Mouse (Mus musculus): ENCODE data around the gene Uimc1.
"Not testable (repeated sequence)": the region's sequence is repeated elsewhere in the genome, so short reads cannot be mapped to it uniquely, and the experiment has no call there.

Uimc1 gene

DNA sequence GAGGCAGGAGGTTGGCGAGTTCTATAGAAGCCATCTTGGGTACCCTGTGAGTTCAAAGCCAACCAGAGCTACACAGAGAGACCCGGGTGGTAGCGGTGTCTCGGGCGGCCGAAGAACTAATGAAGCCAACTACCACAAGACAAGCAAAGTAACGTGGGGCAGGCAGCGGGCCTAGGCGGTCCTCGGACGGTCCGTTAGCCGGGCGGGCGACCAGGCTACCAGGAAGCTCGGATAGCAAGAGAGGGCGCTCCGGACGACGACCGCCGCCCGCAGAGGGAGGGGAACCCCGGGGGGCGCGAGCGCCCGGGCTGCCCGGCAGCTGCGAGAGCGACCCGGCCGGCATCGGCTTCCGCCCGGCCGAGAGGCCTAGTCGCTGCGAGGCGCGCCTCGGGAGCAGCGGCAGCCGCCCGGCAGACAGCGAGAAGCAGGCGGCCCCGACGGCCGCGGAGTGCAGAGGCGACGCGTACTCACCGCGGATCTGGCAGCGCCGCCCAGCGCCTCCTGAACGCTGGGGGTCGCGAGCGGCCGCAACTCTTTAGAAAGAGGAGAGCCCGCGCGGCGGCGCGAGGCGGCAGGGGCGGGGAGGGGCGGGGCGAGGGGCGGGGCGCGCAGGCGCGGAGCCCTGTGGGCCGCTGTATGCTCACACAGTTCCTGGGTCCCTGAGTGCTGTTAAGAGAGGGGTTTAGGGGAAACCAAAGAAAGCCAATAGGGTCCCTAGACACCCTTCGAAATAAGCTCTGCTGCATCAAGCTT is at the start of gene Uimc1:
Gene Uimc1 (minus strand): TSS at position 575 of the 753 bp plus-strand sequence.
- peak; percentile 73 to 75 for DNase-seq

DNA sequence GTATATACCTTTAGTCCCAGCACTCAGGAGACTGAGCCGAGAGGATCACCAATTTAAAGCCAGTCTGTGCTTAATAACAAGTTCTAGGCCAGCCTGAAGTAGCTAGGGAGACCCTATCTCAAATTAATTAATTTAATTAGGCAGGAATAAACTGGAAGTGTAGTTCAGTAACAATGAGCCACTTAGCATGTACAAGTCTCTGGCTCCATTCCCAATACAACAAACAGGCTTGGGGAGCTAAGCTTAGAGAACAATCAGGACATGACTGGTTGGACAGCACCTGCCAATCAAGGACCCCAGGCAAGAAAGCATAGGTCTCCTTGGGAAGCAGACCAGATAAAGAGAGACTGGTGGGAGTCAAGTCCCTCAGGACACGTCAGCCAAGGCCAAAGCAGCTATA is 40.2 kb upstream of the Uimc1 start:
- no peak for DNase-seq

GRCm38 (mm10) chr13:55135382-55135781 is 35.3 kb upstream of the Uimc1 start:
- DNase-seq = peak in 1 of 2 experiments; percentile 17

- DNase-seq = no peak
These were observed 33.3 kb upstream of the Uimc1 start, which contains the start of gene Gm17617 for GRCm38 (mm10) chr13:55133448-55133847. Gm17617 (minus strand) TSS chr13:55133548.

DNA sequence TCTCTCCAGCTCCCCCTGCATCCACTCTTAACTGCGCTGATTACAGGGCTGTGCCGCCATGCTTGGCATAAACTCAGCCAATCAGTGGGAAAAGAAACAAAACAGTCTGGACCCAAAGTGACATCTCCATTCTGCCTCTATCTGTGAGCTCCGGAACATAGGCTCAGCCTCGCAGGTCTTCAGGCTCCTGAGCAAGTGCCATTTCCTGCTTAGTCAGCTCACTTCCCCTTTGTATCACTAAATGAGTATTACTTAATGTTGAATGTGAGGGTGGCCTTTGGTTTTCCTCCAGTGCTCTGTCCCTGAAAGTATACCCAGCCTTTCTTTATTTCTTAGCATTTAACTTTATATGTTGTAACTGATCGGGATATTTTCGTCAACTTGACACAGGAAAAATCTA is 24.8 kb upstream of the Uimc1 start:
- no peak for DNase-seq

DNA sequence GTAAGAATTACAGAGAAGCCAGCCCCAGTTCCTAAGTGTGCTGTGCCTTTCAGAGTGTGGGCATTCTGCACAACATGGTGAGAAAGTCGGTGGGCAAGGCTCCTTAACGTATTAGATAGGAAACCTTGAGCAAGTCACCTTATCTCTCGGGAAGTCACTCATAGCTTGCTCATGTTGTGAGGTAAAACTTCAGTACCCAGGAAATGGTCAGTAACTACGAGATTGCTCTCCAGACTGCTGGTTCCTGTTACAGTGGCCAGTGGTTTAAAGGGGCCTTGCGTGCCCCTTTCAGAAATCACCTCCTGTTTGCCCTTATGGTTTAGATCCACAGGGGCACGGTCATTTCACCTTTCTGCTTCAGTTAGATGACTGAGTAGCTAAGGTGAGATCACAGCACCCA is 14.3 kb upstream of the Uimc1 start:
- no peak for DNase-seq

DNA sequence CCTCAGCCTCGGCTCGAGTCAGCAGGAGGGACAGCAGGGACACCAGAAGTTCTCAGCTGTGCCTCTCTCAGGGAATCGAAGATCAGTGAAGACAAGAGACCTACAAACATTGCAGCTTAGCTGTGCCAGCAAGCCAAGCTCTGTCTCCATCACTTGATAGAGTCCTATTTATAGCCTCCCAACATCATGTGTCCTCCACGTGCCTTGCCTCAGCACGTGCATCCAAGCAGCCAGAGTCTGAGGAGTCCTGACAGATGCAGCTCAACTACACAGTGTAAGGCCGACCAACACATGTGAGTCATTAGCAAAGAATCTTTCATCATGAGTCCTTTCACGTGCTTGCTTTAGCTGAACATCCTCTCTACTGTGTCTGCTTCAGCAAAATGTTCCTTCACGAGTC is 7.6 kb upstream of the Uimc1 start:
- no peak for DNase-seq

GRCm38 (mm10) chr13:55107116-55107515 is 7.0 kb upstream of the Uimc1 start:
- no peak for DNase-seq

DNA sequence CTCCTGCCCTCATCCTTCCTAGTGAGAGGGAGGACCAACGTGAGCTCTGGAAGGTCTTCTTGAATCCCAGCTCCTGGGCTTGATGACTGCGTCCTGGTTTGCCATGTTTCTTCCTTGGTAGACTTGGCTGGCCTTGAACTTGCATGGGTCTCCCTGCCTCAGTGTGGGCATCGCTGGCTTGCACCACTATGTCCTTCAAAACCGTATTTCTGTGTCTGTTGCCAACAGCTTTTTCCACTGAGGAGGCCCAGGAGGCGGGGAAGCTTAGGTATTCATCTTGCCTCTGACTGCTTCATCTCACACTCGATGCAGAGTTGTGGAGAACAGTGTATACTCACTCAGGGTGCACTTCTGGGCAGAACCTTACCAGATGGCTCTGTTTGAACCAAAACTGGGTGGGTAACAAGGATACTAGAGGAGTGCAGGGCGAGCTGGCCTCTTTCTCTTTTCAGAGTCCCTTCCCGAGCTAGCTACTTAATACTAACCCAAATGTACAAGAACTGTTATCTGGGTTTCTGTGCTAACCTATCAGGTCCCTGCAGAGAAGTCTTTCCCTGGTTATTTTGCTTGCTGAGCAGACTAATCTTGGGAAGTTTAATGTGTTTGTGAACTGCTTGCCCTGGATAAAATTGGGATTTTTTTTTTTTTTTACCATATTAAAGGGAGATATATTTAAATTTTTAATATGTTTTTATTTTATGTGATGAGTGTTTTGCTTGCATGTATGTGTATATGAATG is 6.0 kb upstream of the Uimc1 start:
- DNase-seq = peak; percentile 12 to 16

DNA sequence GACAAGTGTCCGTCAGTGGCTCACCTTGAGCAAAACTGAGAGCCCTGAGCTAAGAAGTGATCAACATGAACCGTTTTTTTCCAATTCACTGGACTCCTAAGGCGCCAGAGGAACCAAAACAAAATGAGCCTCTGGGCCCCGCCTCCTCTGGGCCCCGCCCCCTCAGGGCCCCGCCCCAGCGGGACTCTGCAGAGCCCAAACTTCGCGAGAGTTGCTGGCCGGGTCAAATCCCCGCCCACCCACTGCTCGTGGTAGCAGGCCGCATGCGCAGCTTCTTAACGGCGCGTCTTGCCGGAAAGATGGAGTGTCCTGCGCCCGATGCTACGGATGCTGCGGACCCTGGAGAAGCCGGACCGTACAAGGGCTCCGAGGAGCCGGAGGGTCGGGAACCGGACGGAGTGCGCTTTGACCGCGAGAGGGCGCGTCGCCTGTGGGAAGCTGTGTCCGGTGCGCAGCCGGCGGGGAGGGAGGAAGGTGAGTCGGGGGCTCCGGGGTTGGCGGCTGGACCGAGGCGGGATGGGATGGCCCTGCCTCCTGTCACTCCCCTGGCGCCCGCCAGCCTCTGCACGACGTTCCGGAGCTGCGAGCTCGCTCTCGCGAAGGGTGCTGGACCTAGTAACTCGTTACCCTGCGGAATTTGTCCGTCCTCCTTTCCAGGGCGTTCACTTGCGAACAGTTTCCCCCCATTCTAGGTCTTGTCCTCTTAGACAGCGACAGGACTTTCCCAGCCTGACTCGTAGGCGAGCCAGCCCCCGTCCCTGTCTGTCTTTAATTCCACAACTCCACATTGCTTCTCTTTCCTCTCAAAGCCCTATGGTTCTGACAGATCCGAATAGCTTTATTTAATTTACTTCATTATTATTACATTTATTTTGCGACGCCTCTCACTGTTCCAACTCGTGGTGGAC is 5.2 kb upstream of the Uimc1 start, which contains the start of gene Zfp346:
Gene Zfp346 (plus strand): TSS at position 267 of the 908 bp plus-strand sequence.
- peak; percentile 96 to 97 for DNase-seq

DNA sequence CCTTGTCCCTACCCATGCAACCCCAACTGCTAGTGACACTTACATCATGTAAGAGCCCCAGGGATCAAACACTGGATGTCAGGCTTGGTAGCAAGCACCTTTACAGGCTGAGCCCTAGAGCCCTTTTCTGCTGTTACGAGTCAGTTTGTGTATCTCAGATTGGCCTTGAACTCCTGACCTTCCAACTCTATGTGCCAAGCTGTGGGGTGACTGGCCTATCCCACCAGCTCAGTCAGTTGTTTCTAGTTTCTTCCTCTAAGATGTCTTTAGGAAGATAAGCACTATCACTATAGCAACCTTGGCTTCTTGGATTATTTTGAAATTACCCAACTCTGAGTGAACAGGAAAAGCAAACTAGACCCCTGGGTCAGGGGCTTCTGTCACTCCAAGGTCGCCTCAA is 3.3 kb upstream of the Uimc1 start:
- no peak for DNase-seq

DNA sequence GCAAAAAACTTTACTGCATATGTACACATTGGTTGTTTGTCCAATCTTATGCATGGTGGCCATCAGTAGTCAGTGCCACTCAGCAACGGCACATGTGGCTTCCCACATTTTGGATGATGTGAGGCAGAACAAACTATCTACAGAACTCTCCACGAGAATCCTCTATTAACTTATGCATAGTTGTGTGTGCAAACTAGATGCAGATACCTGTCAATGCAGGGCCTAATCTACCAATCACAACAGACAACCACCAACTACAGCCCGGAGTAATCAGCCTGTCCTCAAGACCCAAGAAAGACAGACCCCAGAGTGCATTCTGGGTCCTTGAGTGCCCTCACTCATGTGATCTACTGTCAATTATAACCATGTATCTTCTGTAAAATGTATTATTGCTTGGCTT is 2.3 kb upstream of the Uimc1 start:
- no peak for DNase-seq

- no peak for DNase-seq
These were observed 1.5 kb upstream of the Uimc1 start for GRCm38 (mm10) chr13:55101627-55102026.

- peak in 1 of 2 experiments; percentile 29 for DNase-seq
These were observed 904 bp downstream of the Uimc1 start for GRCm38 (mm10) chr13:55099066-55099725.

DNA sequence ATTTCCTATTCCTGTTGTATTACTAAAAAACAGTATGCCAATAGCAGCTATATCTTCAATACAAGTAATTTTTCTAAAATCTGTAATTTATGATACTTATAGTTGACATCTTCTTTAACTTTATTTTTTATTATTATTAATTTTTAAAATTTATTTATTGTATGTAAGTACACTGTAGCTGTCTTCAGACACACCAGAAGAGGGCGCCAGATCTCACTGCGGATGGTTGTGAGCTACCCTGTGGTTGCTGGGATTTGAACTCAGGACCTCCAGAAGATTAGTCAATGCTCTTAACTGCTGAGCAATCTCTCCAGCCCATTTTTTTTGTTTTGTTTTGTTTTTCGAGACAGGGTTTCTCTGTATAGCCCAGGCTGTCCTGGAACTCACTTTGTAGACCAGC is 2.3 kb downstream of the Uimc1 start:
- not testable (repeated sequence) for DNase-seq

DNA sequence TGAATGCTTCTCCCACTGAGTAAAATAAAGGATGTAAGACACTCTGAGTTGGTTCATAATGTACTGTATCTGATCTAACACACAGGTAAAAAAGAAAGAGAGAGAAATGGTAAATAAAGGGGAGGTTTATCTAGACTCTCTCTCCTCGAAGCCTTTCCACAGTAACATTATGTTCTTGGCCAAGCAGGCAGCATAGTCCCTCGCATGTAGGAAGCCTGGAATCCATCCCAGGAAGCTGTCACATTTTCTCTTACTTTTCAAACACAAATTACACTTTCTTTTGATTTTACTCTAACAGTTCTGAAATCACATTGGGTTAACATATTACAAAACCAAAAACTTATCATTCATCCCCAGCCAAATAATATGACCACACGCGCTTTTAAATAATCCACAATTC is 7.5 kb downstream of the Uimc1 start:
- no peak for DNase-seq

DNA sequence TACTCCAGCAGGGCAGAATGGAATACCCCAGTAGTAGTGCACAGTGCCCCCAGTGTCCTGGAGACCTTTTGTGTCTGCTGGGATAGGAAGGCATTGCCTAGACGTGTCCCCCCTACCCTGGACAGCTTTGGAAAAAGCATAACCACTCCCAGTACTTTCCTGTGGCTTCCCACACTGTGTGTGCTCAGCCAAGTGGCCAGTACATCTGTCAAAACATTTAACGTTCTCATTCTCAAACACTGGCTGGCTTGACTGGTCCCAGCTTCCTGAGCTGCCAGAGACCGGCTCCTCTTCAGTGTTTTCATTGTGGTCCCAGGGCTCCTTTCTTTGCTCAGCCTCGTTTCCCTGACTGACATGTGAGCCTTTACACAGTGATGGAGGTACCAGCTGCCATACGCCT is 24.5 kb downstream of the Uimc1 start:
- no peak for DNase-seq

DNA sequence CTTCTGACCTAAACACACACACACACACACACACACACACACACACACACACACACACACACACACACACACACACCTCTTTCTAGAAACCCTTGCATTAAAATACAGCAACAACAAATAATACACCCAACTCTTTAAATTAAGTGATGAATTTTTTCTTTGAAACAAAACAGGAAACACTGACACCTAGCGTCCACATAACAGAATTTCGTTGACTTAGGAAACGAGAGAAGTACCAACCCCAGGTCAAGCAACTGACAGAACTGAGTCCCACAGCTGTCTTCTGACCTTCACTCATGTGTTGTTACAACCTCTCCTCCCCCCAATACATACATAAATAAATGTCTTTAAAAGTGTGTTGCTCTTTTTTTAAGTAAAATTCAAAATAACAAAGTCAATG is 28.8 kb downstream of the Uimc1 start:
- DNase-seq = peak in 1 of 2 experiments; percentile 27

- no peak for DNase-seq
These were observed 30.4 kb downstream of the Uimc1 start for GRCm38 (mm10) chr13:55069719-55070118.

DNA sequence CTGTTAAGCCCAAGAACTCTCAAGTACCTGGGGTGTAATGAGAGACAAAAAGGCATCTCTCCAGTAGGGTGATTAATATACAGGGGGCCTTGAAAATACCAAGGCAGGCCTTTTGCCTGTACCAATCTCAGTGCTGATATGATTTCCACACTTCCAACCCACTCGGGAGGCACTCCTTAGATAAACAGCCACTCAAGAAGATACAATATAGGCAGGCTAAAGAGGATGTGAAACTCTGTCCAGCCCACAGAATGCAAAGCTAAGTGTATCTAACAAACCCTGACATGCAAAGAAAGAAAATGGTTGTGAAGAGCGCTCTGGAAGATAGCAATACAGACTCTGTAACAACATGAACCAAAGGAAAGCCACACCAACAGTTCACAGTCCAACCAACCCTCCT is 36.8 kb downstream of the Uimc1 start:
- no peak for DNase-seq

DNA sequence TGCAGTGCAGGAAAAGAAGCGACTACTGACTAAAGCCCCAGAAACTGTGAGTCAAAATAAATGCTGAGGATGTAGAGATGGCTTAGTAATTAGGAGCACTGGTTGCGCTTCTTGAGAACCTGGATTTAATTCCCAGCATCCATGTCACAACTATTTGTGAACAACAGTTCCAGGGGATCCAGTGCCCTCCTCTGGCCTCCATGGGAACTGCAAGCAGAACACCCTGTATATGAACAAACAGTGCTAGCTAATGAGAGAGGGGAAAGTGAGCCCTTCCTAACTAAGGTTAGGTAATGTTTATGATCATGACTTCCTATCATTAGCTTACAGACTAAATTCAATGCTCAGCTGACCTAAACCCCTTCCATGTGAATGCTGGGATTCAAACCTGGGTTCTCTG is 42.1 kb downstream of the Uimc1 start:
- peak; percentile 13 to 17 for DNase-seq

GRCm38 (mm10) chr13:55047706-55048105 is 52.4 kb downstream of the Uimc1 start:
- DNase-seq = no peak

All from cerebellum, postnatal 36 days (tissue).